ENCODE assay signal across 8 mouse cellular contexts in the genomic region with DNA sequence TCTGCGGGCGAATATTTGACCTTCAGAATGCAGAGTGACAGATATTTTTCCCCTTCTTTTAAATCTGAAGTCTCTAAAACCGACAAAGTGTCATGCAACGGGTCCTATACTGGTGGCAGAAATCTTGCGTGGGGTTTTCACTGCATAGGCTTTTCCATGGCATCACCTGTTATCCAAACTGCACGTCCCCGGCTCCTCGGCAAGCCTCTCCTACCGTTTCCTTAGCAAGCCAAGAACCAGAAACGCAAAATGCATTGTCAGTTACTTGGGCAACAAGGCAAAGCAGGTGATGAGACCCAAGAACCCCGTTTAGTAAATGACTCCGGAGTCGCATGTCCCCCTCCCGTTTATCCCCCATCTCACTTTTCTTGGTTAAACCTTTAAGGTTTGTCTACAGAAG. TPM values are rescaled to one million over a fixed set of nuclear protein-coding genes. Genes with fewer than 3 reads are reported as not detected.
DNase-seq lines count a peak whose midpoint lies in the region; ATAC-seq and TF ChIP-seq lines count a peak whose summit lies in the region.

No protein-coding gene starts in this region.

- no peak for TF ChIP-seq CTCF in cerebellum, adult 2 months (IDR thresholded peaks at IDR 0.05; ENCODE audit: borderline replicate concordance, insufficient read depth, low read depth, low read length)
- no peak for TF ChIP-seq CTCF in intestine, postnatal 0 days (IDR thresholded peaks at IDR 0.05; ENCODE audit: low read depth)
- no peak for TF ChIP-seq CTCF in olfactory bulb, adult 2 months (IDR thresholded peaks at IDR 0.05; ENCODE audit: insufficient read depth, low read depth, low read length)

- peak overlapping the region; percentile 99 for H3K4me3 ChIP-seq in cerebellum, adult 2 months (replicated peaks; ENCODE audit: insufficient read depth, low read depth, low read length)
- H3K4me3 ChIP-seq in intestine, postnatal 0 days (ENCODE audit: low read depth, low read length), result peak overlapping the region; percentile 76
- H3K4me3 ChIP-seq in olfactory bulb, adult 2 months (ENCODE audit: insufficient read depth, low read depth, low read length), result peak overlapping the region; percentile 66

- DNase-seq in cerebellum, adult 2 months, result no peak
- no peak for DNase-seq in cerebellum, adult 9-11 months
- DNase-seq in right cerebral cortex, postnatal 10 days (ENCODE audit: low spot score in 2 of 2), result peak; percentile 27 to 48
- no peak for DNase-seq in right cerebral cortex, postnatal 4 days
- DNase-seq in layer of hippocampus, adult 8-10 months (ENCODE audit: low spot score in 2 of 2), result no peak
- no peak for DNase-seq in retina, postnatal 1 day

- H3K27me3 ChIP-seq in cerebellum, adult 2 months (ENCODE audit: control insufficient read depth, insufficient read depth, low read length), result no peaks in the 10 kb centered on the region
- H3K27me3 ChIP-seq in intestine, postnatal 0 days (replicated peaks; ENCODE audit: control insufficient read depth, insufficient read depth, low read length), result no peaks in the 10 kb centered on the region

- H3K9ac ChIP-seq in intestine, postnatal 0 days (ENCODE audit: low read depth, low read length), result peak overlapping the region; percentile 89

- peaks cover 10% of the 10 kb centered on the region for H3K4me1 ChIP-seq in cerebellum, adult 2 months (ENCODE audit: control insufficient read depth, insufficient read depth, low read length)
- peaks cover 5% of the 10 kb centered on the region; the same call in 1 of the 2 replicates for H3K4me1 ChIP-seq in intestine, postnatal 0 days (replicated peaks; ENCODE audit: control insufficient read depth, insufficient read depth, low read length)
- H3K4me1 ChIP-seq in olfactory bulb, adult 2 months (ENCODE audit: control insufficient read depth, insufficient read depth, low read length), result peaks cover 16% of the 10 kb centered on the region

- no peaks in the 10 kb centered on the region for H3K9me3 ChIP-seq in intestine, postnatal 0 days (ENCODE audit: control insufficient read depth)

- ATAC-seq in intestine, postnatal 0 days, result no peak

- H3K36me3 ChIP-seq in intestine, postnatal 0 days (ENCODE audit: control insufficient read depth, insufficient read depth), result no peaks in the 10 kb centered on the region

- WGBS in cerebellum, adult 2 months, result 2% methylated on average over 14 of the region's 14 CpGs
- WGBS in intestine, postnatal 0 days, result 4% methylated on average over 14 of the region's 14 CpGs
- 1% methylated on average over 14 of the region's 14 CpGs for WGBS in olfactory bulb, adult 2 months

- H3K4me2 ChIP-seq in intestine, postnatal 0 days (replicated peaks; ENCODE audit: low read depth), result peak overlapping the region; percentile 78

- TF ChIP-seq POLR2A in cerebellum, adult 2 months (IDR thresholded peaks at IDR 0.05; ENCODE audit: borderline replicate concordance, insufficient read depth, low read length), result no peak
- no peak for TF ChIP-seq POLR2A in olfactory bulb, adult 2 months (IDR thresholded peaks at IDR 0.05; ENCODE audit: insufficient read depth, low read depth, low read length)

- H3K27ac ChIP-seq in cerebellum, adult 2 months (ENCODE audit: insufficient read depth, low read length), result peak overlapping the region; percentile 97
- H3K27ac ChIP-seq in intestine, postnatal 0 days (ENCODE audit: low read depth, low read length), result peak overlapping the region; percentile 95
- H3K27ac ChIP-seq in olfactory bulb, adult 2 months (ENCODE audit: insufficient read depth, low read depth, low read length), result peak overlapping the region; percentile 94

RNA-seq across cellular contexts. Expression of gene D5Ertd579e, which starts 0.8 kb away (rescaled TPM):
- 69.4 and 75.9 TPM in 2 replicates for polyA plus RNA-seq in cerebellum, adult 2 months (2012; rRNA removed)
- polyA plus RNA-seq in intestine, postnatal 0 days (2015; fragmentation: Nextera tagmentation; extraction: Ambion mirVana), result 19.6 and 22.5 TPM in 2 replicates
- 145 and 356 TPM in 2 replicates for polyA plus RNA-seq in olfactory bulb, adult 2 months (2012; ENCODE audit: insufficient read depth, insufficient read length, low replicate concordance, missing spikeins)
- 100 to 1,000 TPM in 1 of 4 experiments, 10 to 100 TPM in 3; 92.0 to 121 (median 95.2) TPM for total RNA-seq in layer of hippocampus, adult 8-10 months (2022)

RNA-seq across cellular contexts. Expression of gene Bloc1s4, which starts 53.4 kb away (rescaled TPM):
- polyA plus RNA-seq in cerebellum, adult 2 months (2012; rRNA removed), result 27.0 and 27.7 TPM in 2 replicates
- 22.0 and 22.5 TPM in 2 replicates for polyA plus RNA-seq in intestine, postnatal 0 days (2015; fragmentation: Nextera tagmentation; extraction: Ambion mirVana)
- polyA plus RNA-seq in olfactory bulb, adult 2 months (2012; ENCODE audit: insufficient read depth, insufficient read length, low replicate concordance, missing spikeins), result not detected in 2 replicates
- total RNA-seq in layer of hippocampus, adult 8-10 months (2022), result 10 to 100 TPM; 14.4 to 21.4 (median 18.5) TPM

Comparison
In these comparisons a context has a peak if more than half of its experiments do, and no peak if none do; other contexts are left out.
1. DNase-seq: peak in right cerebral cortex, postnatal 10 days (2 of 2); none in cerebellum, adult 2 months (0 of 2), cerebellum, adult 9-11 months (single experiment), right cerebral cortex, postnatal 4 days (single experiment), layer of hippocampus, adult 8-10 months (0 of 2) and retina, postnatal 1 day (single experiment).
2. RNA of gene Bloc1s4, which starts 53.4 kb away (polyA plus RNA-seq): 27.0 to 27.7 TPM in cerebellum, adult 2 months and 22.0 to 22.5 TPM in intestine, postnatal 0 days; not detected in olfactory bulb, adult 2 months; every median in the first group is over 10 times any median in the second.
3. Peak in every context shown above with its lines, with median percentiles within 50 percentile points of each other: H3K27ac ChIP-seq and H3K4me3 ChIP-seq.